Mouse (Mus musculus): ENCODE measurements around the gene Atp2c1.

The Atp2c1 gene

DNA sequence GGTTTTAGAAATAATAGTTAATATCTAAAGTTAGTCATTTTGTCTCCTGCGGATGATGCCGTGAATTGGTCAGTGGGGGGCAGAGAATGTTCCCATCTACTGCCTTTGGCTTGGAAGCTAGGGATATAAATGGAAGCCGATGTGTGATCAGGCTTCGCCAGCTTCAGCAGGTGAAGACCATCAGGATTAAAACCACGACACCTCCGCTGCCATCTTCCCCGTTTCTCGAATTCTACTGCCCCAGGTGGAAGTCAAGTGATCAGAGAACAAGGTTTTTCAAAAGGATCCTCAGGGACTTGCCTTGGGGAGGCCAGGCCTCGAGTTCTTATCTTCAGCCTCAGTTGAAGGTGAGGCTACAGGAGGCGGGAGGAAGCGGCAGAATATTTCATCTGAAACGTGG, at the start of gene Atp2c1:
Gene Atp2c1 (minus strand): TSS at position 101 of the 400 bp plus-strand sequence.
- no peak for DNase-seq (ENCODE audit: low spot score)

DNA sequence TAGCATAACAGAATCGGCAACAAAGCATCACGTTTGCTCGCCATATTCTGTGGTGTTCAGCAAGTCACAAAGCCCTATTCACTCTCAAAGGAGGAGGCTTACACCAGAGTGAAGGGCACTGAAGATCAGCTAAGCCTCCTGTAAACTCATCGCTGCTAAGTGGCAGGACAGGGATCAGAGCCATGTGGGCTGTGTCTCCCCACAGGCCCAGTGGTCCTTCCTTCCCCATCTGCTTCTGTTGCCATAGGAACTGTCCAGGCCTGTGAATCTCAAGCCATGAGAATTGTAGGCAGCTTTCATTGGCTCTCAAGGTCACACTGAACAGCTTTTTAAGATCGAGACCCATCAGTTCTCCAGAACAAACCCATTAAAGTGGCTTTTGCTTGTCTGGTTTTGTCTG, 30.3 kb upstream of the Atp2c1 start:
- no peak for DNase-seq (ENCODE audit: low spot score)

DNA sequence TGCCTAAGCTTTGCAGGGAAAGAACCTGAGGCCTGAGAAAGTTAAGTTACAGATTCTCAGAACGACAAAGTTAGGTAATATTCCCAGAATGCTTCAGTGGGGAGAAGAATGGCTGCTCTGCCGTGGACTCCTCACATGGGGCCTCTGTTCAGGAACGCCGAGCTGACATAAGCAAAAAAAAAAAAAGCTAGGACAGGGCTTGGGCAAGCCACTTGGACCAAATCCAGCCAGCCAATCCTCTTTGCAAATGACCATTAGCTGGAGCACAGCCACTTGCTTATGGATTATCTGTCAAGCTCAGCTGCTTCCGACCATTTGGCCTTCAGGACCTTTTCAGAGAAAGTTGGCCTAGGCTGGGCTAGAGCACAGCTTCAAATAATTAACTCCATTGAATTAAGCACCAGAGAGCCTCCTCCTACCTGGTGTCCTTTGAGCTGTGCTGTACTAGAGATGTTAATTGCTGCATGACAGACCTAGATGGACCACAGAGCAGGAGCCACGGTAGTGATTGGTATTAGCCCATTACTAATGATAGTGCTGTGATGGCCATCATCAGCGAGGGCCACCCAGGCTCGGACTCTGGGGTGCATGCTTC, 29.1 kb upstream of the Atp2c1 start:
- no peak for DNase-seq (ENCODE audit: low spot score)

DNA sequence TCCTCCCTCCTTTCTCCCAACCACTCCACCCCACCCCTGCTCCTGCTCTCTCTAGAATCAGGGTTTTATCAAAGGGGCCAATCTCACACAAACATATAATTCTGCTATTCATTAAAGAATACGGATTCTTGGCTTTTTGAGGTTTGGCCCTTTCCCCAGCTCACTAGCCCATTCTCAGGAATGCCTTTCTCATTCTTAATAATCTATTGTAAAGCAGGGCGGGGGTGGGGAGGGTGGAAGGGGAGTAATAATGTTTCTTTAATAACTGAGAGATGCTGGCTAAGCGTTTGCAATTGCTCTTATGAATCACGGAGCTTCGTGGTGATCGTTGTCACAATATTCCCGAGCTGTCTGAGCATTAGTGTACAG, 27.3 kb upstream of the Atp2c1 start:
- DNase-seq (ENCODE audit: low spot score), result no peak

DNA sequence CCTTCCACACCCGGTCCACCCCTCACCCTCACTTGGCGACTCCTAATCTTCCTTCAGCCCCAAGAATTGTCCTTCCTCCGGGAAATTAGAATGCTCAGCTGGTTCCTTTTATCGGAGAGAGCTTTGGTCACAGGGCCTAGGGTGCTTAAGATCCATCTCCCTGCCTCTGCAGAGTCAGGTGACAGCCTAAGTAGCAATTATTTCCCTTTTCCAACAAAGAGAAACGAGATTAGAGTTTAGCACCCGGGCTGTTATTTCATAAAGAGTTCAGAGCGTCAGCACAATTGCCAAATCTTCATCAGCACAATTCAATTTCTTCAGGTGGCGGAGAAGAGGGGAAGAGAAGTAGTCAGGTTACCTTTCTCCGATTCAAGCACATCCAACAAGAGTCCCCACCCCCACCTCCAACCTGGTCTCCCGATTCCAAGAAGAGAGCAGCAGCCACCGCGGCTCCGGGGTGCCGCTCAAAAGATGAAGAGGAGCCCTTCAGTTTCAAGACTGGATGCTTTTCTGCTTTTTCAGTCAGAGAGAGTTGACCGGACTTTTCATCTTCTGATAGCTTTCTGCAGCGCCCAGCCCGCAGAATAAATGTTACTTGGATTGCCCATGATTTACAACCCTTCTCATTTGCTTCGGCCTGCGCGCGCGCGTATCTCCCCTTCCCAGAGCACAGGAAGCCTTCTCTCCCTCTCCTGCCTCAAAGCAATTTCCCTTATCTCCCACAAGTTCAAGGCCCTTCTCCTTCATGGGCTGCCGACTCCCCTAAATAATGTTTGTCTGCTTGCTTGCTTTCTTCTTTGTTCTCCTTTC, 26.7 kb upstream of the Atp2c1 start:
- DNase-seq (ENCODE audit: low spot score), result no peak

DNA sequence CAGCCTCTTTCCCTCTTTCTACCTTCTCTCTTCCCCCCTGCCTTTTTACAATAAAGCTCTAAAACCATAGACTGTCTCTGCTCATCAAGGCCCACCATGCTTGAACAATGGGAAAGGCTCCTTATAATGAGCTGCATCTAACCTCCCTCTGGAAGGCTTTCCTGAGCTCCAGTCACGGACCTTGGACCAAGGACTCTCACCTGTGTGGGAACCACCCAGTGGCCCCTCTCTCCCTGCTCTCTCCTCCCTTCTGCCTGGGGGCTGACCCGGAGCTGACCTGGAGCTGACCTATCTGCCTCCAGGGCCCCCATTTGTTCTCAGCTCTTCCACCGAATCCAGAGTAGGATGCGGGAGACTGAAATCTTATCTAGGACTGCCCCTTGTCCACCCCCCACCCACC, 24.3 kb upstream of the Atp2c1 start:
- no peak for DNase-seq (ENCODE audit: low spot score)

DNA sequence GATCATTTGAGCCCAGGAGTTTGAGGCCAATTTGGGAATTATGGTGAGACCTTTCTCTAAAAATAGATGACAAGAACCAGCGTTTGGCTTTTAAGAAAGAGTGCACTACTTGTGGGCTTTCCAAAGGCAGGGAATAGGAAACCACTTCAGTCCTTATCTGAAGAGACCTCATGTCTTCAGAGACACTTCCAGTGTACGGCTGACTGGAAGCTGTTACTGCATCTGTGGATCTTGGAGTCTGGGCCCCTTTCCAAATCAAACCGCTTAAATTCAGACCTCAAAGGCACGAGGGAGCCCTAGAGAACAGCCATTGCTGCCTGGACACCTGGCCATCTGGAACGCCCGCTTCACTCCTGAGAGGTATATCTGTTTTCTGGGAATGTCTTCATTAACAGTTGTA, 22.0 kb upstream of the Atp2c1 start:
- DNase-seq (ENCODE audit: low spot score), result no peak

DNA sequence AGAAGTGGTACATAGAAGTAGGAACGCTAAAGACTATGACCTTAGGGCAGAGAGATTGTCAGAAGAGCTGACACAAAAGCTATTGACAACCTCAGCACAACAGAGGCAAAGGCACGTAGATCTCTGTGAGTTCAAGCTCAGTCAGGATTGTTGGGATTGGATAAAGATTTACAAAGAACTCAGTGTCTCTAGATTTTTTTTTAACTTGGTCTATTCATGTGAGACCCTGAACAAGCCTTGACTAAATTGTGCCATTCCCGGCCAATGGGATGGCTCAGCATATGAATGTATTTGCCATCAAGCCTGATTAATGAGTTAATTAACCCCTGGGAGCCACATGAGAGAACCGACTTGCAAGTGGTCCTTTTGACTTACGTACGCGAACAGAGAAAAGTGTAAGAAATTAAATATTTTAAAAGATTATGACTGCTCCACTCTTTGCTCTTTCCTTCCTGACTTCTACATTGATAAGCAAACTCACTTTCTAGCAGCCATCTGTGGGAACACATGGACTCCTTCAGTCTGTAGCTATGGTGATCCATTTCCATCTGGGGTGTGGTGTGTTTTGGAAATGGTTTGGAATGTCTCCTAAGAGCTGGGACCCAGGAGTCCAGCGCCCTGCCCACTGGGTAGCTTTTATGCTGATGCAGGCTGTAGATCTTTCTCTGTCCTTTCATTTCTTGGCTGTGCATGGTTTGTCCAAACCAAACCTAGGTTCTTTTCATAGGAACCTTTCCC, 17.1 kb upstream of the Atp2c1 start:
- DNase-seq (ENCODE audit: low spot score), result no peak

DNA sequence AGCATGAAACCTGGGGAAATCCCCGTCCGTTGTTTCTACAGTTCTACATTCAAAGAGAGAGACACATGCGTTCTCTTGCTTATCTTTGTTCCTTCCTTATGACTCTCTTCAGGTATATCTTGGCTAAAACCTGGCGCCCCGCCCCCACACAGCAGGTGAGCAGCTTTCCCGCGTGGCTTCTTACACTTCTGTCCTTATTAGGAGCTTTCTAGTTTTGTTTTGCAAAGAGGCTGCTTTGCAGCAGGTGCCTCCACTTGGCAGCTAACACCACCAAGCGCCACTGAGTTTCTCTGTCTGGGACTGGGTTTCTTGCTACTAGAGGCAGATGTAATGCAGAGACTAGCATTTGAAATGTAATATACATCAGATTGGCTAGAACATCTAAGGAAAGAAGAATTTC, 10.4 kb upstream of the Atp2c1 start:
- DNase-seq (ENCODE audit: low spot score), result no peak

DNA sequence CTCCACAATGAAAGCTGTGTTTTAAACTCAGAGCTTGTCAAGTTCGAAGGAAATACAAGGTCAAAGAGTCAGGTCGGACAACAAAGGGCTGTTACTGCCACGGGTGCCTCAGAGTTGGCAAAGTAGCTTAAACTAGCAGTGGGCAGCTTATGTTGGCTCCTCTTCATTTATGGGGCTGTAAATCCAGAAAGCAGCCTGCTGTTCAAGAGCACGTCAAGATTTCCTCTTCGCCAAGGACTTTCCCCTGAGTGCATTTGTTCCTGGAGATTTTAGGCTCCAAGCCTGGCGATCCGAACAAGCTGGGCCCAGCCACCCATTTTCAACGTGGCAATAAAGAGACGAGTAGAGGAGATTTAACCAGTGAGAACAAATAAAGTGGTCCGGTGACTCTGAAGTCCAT, 9.8 kb upstream of the Atp2c1 start:
- no peak for DNase-seq (ENCODE audit: low spot score)

DNA sequence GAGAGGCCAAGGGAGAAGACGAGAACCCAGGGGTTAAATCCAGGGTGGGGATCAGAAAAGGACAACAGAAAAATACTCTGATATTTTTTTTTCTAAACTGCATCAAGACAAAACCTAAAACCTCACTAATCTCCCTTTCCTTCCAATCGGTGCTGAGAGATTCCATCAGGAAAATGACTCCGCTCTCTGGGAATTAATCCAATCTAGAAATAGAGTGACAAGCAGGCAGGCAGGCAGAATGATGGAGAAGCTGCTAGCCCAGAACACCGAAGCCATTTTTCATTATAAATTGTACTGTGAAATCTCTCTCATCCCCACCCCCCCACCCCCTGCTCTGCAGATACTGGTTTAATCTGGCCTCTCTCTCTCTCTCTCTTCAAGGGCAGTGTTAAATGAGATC, 1.8 kb downstream of the Atp2c1 start:
- no peak for DNase-seq (ENCODE audit: low spot score)

DNA sequence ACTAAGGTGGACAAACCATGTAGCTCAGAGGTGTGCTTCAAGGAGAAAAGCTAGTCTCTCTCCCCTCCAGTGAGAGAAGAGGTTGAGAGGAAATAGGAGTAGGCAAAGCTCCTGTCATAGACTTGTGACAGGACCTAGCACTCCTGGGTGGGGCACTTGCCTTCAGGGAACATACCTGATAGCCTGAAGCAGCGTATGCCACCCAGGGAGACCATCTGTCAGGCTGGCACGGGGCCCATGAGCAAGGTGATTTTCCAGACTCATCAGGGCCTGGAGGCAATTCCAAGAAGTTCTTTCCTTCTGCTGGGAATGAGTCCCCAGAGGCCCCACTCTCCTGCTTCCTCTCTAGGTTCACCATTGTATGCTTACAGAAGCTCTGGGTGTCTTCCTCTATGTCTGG, 4.1 kb downstream of the Atp2c1 start:
- no peak for DNase-seq (ENCODE audit: low spot score)

DNA sequence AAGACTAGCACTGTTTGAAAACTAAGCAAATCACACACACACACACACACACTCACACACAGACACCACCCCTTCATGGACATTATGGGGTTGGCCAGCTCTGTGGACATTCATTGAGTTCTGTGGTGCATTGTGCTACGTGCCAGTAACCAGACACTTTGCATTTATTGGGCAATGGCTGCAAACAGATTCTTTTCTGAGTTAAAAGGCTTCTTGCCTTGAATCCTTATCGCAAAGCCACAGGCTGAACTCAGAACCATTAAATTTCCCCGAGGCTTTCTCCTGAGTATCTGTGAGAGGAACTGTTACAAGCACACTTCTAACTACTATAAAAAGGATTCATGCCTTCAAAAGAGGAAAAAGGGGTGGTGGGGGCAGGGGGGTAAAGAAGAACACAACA, 5.1 kb downstream of the Atp2c1 start:
- DNase-seq (ENCODE audit: low spot score), result no peak

DNA sequence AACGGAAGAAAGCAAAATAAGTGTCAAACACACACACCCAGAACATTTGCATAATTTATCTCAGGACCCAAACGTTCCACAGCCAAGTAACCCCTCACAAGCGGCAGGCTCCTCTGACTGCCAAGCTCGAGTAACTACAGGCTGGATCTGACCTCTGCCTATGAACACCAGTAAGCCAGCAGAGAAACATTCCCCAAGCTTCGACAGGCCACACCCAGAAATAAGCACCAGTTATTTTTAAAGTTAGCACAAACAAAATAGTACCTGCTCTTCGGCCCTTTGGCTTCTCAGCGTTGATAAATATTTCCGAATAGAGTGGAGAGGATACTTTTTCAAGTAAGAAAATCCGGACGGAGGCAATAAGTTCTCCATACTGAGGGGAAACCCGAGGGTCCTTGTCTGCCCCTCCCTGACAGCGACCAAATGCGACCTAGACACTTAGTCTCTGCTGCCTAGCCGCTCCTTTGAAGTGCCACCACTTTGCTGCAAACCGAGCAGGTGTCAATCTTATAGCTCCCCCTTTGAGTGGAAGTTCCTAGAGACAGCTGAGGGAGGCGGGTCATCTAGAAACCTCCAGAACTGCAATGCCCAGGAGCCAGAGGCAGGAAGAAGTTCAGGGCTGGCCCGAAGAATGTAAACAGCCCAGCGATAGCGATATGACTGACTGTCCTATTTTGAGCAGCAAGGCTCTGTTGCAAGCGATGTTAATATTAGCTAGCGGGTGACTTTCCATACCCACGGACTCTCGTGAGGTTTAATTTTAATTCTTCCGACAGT, 6.2 kb downstream of the Atp2c1 start:
- DNase-seq (ENCODE audit: low spot score), result no peak

DNA sequence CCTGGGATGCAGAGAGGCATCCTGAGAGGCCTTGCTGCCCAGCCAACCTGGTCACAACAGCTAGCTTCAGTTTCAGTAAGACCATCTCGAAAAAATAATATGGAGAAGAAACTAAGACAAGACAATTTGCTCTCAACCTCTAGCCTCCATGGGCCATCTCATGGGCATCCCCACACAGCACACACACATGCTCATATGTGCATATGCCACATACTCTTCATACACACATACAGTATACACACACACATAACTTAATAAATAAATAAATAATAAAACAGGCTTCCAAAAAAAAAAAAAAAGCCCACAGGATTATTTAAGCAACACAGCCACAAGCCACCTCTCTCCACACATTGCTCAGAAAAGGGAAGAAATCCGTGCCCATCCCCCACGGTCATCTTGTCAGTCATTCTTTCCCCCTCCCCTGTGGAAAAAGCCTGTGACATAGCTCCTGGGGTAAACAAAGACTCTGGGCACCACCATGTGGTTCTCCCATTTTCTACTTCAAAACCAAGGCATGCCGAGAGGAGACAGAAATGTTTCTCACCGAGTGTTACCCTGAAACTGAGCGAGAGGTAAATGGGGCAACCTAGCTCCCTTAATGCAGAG, 7.7 kb downstream of the Atp2c1 start:
- no peak for DNase-seq (ENCODE audit: low spot score)

DNA sequence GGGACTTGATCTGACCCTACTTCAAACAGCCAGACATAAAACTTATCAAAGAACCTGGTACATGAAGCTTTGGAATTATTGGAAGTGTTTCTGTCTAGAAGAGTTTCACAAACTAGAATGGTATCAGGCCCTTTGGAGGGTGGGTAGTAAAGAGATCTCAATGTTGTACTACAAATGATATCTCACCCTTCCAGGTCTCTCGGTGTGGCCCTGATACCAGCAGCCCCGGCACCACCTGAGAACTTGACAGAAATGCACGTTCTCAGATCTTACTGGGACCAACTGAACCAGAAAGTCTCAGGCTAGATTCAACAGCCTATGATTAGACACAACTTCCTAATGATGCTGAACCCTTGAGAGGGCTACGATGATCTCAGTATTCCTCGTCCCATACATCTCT, 23.4 kb downstream of the Atp2c1 start:
- no peak for DNase-seq (ENCODE audit: low spot score)

DNA sequence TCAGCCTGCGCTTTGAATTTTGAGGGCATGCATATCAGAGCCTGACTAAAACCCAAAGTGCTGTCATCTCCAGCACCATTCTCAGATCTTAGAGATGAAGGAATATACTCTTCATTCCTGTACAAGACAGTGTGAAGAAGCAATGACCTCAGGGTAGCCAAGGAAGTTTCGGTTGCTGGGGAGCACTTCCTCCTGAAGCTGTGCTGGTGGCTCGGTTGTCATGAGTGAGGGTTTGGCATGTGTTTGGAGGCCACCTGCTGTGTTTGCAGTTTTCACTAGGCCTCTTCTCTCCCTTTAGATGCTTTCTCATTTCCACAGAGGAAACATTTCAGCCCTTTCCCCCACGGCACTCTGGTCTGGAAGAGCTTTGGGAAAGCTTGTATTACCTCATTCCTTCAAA, 24.7 kb downstream of the Atp2c1 start:
- no peak for DNase-seq (ENCODE audit: low spot score)

DNA sequence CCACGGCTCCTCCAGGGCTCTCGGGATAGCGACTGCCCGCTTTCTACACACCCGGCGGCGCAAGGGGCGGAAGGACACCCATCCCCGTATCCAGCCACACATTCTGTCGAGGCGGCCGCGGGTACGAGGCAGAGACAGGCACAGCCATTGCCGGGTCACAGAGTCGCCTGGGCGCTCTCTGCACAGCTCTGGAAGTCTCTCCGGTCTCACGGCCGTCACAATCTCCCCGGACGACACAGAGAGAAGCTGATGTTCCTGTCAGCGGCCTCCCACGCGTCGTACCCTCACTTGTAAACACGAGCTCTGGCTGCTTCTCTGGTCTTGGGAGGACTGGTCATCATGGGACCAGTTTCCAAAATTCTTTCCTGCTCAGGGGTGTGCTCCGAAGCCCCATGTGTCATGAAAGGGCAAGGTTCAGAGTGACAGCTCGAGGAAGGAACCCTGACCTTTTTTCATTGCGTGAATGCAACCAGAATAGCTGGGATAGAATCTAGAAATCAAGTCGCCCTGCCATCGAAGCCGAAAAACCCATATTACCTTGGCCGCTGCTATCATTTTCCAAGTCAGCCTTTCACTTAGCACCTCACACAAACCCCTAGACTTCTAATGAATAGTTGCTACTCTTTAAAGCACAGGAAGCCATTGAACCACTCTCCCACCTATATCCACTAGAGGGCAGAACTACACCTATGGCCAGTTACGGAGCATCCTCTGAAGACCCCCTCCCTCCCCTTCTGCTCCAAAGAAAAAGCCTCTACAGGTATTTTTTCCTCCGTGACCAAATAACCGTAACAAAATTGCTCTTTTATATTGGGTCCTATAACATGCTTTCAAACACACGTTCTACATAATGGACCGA, 31.6 kb downstream of the Atp2c1 start:
- no peak for DNase-seq (ENCODE audit: low spot score)

DNA sequence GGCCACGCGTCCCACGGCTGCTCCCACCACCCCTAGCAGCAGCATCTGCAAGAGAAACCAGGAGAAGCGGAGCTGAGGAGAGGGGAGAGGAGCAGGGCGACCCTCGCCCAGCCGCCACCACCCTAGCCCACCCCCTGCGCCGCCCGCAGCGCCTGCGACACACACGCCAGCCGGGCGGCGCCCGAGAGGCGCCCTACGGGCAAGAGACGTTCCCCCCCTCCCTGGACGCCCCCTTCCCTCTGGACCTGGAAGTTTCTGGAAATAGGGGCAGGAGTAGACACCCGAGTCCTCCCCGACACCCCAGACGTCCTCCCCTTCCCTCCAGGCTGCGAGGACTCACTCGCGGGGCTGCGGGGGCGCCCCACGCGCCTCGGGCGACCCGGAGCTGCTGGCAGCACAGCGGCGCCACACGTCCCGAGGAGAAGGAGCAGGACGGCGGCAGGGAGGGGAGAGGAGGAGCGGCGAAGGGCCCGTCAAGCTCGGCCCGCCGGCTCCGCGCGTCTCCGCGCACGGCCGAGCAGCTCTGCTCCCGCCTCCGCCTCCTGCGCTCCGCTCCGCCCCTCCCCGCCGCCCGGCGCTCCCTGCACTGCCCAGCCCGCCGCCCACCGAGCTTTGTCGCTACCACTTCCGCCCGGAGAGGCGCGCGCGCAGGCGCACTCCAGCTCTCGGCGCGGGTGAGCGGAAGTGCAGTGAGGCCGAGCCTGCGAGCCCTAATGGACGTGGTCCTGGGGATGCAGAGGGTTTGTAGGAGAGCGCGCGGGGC, 32.4 kb downstream of the Atp2c1 start:
- peak; percentile 96 for DNase-seq (ENCODE audit: low spot score)

DNA sequence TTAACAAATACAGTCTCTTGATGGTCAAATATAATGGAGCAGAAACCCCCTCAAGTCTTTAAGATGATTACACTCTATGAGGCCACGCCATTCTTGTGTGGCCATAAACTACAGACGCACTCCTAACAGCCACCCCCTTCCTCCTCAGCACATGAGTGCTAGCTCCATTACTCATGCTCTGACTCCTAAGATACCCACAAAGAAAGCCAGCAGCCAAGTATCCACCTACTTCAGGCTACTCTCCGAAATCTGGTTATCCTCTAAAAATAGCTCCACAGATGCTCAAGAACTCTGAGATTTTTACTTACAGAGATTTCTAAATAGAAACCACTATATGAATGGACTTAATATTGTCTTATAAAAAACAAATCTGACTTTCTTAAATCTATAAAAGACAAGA, 34.4 kb downstream of the Atp2c1 start:
- no peak for DNase-seq (ENCODE audit: low spot score)

All from testis, postnatal 10 days (tissue).